Mouse (Mus musculus) thymus, adult 2 months (tissue): ENCODE data around the gene P4ha2.

Experiments used
- CTCF ChIP-seq: fragments of 200-500 bp; IDR thresholded peaks from 2 replicates; pipeline ENCODE4 v1.5.1; 2012; ENCODE audit warnings: mild to moderate bottlenecking, control low read depth, low read length, moderate library complexity, borderline replicate concordance; ENCODE audit not compliant: control insufficient read depth, poor library complexity, insufficient read depth; ENCODE audit errors: extremely low read depth
- POLR2A ChIP-seq: fragments of 200-500 bp; IDR thresholded peaks from 2 replicates; pipeline ENCODE4 v1.6.1; 2012; ENCODE audit warnings: mild to moderate bottlenecking, low read length, control low read depth, moderate library complexity; ENCODE audit not compliant: control insufficient read depth, poor library complexity, insufficient read depth; ENCODE audit errors: extremely low read depth

DNA sequence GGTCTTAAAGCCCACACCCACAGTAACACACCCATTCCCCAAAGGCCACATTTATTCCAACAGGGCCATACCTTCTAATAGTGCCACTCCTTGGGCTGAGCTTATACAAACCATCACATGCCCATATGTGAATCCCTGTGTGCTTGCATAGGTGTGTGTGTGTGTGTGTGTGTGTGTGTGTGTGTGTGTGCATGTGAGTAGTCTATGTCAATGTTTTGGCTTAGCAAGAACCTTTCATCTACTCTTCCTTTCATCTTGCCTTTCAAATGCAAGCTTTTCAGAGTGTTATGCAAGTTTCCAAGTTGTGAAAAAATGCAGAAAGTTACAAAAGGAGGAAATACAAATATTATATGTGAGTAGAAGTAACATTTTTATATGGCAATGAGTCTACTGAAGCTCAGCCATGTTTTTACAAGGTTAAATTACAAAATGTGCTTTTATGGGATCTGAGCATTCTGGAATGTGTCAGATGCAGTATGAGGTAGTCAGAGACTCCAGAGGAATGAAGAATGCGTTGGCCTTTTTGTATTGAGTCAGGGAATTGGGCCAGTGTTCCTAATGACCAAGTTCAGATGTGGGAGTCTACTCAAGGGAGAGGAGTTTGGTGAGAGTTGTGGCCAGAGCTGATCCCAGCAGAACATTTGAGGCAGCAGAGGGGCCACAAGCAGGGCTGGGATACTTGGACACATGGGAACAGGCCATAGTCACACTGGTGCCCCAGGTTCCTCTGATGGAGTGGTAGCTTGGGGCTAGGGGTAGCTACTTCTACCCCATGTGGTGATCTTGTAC, 9.6 kb upstream of the P4ha2 start:
- TF ChIP-seq CTCF (no peak), POLR2A (no peak)
